Mouse (Mus musculus) small intestine, adult 2 months (tissue): ENCODE data around the gene Ctf2.

Experiments used
- CTCF ChIP-seq: fragments of 200-500 bp; IDR thresholded peaks from 2 replicates; pipeline ENCODE4 v1.5.1; 2012; ENCODE audit warnings: low read depth, mild to moderate bottlenecking, control low read depth, inconsistent platforms, low read length, moderate library complexity, mixed read lengths; ENCODE audit not compliant: insufficient replicate concordance, insufficient read length; ENCODE audit errors: extremely low read depth
- POLR2A ChIP-seq: fragments of 200-500 bp; IDR thresholded peaks from 2 replicates; pipeline ENCODE4 v1.6.1; 2012; ENCODE audit warnings: low read depth, mild to moderate bottlenecking, control low read depth, inconsistent platforms, low read length, moderate library complexity

DNA sequence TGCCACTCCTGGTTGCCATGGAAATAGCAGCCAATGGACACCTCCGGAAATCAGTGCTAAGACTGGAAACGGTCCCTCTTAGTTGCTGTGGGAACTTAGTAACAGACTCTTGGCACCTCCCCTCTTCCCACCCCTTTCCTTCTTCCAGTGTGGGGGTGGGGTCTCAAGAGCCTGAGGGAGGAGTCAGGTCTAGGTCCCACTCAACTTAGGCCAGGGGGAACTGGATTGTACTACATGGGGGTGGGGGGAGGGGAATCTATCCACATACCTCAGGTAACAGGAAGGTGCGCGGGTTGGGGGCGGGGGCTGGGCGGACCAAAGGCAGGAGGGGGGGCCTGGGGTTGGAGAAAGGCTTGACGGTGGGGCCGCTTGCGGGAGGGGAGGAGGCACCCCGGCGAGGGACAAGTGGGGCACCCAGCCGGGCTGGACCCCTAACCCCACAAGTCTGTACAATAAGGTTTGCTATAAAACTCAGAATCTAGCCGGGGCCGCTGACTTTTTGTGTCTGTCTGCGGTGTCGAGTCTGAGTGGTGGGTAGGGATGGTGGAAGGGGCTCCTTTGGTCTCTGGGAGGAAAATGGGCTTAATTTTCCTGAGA, 37.1 kb upstream of the Ctf2 start:
- TF ChIP-seq CTCF, result no peak
- no peak for TF ChIP-seq POLR2A
